Mouse (Mus musculus): ENCODE results near the gene Cdh12.
"Not testable (repeated sequence)": the region's sequence is repeated elsewhere in the genome, so short reads cannot be mapped to it uniquely, and the experiment has no call there.

Cdh12 gene

DNA sequence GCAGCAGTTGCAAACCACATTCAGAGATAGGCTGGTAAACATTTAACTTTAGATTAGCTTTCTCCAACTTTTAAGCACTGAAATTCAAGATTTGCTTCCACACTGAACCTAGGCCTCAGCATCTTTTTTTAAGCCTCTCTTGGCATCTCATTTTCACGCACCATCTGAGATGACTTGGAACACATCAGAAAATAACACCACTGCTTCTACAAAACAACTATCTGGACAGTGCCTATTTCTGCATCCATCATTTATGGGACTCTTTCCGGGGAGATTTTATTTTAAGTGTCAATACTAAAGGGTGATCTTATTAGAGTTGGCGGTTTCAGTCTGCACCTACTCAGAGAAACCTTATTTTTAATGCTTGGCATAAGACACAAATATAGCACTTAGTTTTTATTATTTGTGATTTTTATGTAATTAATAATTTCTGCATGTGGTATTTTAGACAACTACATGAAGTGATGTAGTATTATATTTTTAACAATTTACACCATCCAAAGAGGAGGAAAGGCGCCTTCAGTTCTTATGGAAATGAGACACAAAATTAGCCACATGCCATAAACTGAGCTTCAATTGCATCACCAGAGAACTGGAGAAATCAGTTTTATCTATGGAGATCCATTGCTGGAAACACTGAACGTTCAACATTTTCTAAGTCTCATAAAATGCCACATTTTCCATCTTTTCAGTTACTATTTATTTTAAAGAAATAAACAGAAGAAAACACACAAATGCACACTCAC lies 906.5 kb downstream of the Cdh12 start:
- in situ Hi-C loops (cut with MboI; ENCODE audit: unreplicated experiment in 2 of 2) = no loop called here

- in situ Hi-C loops (cut with MboI; ENCODE audit: unreplicated experiment in 2 of 2) = no loop called here
Observed at GRCm38 (mm10) chr15:21366366-21366765, 917.3 kb downstream of the Cdh12 start.

GRCm38 (mm10) chr15:21375460-21375859 lies 926.4 kb downstream of the Cdh12 start:
- in situ Hi-C loops (cut with MboI; ENCODE audit: unreplicated experiment in 2 of 2) = no loop called here

DNA sequence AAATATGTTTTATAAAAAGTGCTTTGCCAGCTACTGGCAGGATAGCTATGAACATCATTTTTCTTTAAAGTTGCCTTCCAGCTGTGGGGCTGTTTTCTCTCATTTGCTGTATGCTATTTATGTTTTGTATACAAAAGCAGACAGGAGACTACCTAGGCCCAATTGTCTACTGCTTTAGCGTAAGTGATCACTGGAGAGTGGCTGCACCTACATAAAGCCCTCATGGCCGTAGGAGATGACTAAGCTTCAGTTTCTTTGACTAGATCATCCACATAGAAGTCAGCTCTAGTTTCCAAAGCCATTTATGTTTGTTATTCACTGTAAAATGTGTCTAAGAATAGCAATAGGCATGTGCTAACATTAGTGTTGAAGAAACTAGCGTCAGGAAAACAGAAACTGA lies 926.8 kb downstream of the Cdh12 start:
- in situ Hi-C loops (cut with MboI; ENCODE audit: unreplicated experiment in 2 of 2) = no loop called here

DNA sequence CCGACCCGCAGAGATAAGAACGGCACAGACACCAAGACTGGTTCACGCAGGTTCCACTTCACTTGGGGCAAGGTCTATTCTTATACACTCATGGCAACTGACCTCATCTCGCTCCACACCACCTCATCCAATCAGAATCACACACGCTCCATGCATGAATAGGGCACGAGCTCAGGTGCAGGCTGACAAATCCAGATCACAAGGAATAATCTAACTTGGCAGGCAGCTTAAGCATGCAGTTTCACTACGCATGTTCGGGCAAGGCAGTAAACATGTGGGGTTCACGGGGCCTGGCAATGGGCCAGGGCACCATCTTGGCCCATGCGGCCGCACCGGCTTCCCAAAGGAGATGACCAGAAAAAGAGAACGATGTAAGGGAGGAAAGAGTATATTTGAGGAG lies 942.4 kb downstream of the Cdh12 start:
- in situ Hi-C loops (cut with MboI; ENCODE audit: unreplicated experiment in 2 of 2) = not testable (repeated sequence)

DNA sequence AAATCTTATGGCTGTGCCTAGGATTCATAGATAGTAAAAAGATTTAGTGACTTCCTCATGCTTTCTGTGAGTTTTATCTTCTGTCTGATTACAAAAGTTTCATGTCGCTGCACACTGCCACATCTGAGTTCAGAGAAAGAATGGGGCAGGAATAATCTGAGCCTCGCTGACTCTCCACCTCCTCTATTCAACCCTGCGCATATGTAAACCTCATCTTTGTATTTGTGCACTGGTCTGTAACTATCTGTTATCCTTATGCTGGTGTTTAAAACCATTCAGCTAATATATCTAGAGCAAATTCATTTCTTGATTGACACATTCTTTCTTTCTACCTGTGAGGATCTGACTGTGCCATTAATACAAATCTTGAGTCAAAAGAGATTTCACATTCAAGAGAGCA lies 944.0 kb downstream of the Cdh12 start:
- in situ Hi-C loops (cut with MboI; ENCODE audit: unreplicated experiment in 2 of 2) = no loop called here

DNA sequence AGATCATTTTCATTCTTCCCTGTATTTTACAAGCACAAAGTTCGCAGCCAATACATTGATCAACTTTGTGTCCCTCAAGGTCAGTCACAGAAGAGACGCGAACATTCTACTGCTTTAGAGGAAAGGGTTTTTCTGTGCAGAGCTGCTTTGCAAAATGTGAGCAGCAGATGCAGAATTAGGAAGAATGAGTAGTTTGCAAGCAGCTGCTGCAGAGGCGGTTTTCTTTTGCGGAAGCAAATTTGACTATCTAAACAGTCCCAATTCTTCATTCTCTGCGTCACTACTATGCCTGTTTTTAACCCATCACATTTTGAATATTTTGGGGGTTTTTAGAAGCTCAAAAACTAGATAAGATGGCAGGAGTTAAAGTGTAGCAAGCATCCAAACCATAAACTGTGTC lies 956.1 kb downstream of the Cdh12 start:
- in situ Hi-C loops (cut with MboI; ENCODE audit: unreplicated experiment in 2 of 2) = no loop called here

GRCm38 (mm10) chr15:21407324-21408044 lies 958.4 kb downstream of the Cdh12 start:
- in situ Hi-C loops (cut with MboI; ENCODE audit: unreplicated experiment in 2 of 2) = no loop called here

DNA sequence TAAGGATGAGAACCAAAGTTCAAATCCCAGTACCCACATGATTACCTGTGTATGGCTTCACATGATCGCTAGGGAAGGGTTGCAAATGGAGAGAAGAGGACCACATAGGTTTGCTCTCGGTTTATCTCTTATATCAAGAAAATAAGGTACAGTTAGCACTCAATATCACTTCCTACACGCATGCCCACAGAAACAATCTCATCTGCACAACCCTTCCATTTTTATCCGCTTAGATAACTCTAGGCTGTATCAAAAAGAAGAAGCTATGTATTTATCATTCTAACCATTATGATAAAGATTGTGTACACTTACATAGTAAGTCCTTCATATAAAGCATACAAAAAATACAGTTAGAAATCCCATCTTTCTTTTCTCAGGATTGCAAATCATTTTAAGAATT lies 988.3 kb downstream of the Cdh12 start:
- in situ Hi-C loops (cut with MboI; ENCODE audit: unreplicated experiment in 2 of 2) = no loop called here

DNA sequence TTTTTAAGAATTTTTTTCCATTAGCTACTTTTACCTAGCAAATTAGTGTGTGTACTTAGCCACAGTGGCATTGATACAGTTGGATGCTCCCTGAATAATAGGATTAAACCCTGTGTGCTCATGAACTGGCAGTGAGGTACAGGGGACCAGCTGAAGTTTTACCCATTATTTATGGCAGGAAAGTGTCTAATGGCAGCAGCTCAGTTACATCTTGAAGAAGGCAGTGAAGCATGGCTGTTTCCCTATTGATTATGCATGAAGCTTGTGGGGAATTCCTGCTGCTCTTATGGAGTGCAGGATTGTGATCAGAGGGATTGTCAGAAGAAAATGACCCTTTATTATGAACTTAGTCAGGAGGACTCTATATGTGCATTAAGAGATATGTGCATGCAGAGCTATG lies 988.9 kb downstream of the Cdh12 start:
- in situ Hi-C loops (cut with MboI; ENCODE audit: unreplicated experiment in 2 of 2) = no loop called here

- in situ Hi-C loops (cut with MboI; ENCODE audit: unreplicated experiment in 2 of 2) = no loop called here
Observed at GRCm38 (mm10) chr15:21458098-21458497, 1009.0 kb downstream of the Cdh12 start.

- in situ Hi-C loops (cut with MboI; ENCODE audit: unreplicated experiment in 2 of 2) = no loop called here
Observed at GRCm38 (mm10) chr15:21519355-21519869, 1070.3 kb downstream of the Cdh12 start.

DNA sequence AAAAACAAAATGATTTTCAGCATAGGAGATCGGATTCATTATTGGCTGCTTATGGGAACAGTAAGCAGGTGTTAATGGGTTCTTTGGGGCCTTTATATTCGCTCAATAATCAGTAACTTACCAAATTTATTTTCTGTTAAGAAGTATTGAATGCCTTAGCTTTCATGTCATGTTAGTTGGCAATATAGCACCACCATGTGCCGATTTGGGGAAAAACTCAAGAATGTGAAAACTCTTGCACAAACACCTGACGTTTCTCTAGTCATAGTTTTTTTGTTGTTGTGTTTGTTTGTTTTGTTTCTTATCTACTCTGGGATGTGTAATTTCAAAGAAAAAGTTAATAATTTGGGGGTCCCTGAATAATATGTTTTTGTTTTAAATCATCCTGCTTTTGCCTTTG lies 1081.7 kb downstream of the Cdh12 start:
- in situ Hi-C loops (cut with MboI; ENCODE audit: unreplicated experiment in 2 of 2) = no loop called here

DNA sequence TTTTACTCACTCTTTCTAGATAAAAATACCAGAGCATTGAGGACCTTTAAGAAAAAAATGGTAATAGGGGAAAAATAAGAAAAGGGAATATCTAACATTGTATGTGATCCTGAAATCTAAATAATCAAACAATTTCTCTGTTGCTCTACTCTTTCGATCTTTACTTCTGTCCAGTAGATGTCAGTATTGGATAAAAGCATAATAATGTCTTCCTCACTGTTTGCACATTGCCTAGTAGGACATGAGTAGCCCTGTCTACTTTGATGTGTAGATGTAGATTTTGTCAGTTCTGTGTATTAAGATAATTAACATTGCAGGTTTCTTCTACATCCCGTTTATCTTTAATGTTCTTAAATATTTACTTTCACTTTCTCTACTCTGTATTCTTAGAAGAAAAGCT lies 1087.8 kb downstream of the Cdh12 start:
- in situ Hi-C loops (cut with MboI; ENCODE audit: unreplicated experiment in 2 of 2) = no loop called here

DNA sequence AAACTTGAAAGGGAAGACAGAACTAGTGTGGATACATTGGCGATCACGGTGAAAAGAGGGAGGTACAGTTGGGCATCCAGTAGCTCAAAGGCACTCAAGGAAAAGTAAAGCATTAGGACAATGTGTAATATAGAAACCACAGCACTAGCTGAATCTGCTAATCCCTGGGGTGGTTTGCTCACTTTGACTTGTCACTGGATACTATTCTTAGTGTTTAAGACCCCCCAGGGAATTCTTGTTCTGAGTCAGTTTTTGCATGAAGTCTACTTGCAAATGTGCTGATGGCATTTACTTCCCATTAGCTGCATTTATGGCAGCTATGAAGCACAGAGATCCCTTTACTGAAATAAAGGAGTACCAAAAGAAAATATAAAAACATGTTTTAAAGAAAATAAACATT lies 1095.7 kb downstream of the Cdh12 start:
- in situ Hi-C loops (cut with MboI; ENCODE audit: unreplicated experiment in 2 of 2) = no loop called here

DNA sequence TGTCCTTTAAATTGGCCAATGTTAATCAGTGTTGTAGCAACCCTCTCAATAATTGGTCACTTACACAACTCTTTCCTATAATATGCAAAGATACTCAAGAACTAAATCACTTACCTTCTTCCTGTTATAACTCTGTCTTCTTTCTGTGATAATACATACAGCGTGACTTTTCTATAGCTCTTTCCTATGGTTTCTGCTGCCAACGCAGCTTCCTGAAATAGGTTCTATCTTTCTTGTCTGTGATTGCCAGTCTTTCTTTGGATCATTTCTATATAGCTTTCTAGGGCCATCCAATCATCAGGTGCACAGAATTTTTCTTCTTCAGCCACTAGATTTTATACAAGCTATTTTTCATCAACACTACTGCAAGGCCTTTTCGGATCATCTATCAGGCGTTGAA lies 1106.9 kb downstream of the Cdh12 start:
- in situ Hi-C loops (cut with MboI; ENCODE audit: unreplicated experiment in 2 of 2) = no loop called here

DNA sequence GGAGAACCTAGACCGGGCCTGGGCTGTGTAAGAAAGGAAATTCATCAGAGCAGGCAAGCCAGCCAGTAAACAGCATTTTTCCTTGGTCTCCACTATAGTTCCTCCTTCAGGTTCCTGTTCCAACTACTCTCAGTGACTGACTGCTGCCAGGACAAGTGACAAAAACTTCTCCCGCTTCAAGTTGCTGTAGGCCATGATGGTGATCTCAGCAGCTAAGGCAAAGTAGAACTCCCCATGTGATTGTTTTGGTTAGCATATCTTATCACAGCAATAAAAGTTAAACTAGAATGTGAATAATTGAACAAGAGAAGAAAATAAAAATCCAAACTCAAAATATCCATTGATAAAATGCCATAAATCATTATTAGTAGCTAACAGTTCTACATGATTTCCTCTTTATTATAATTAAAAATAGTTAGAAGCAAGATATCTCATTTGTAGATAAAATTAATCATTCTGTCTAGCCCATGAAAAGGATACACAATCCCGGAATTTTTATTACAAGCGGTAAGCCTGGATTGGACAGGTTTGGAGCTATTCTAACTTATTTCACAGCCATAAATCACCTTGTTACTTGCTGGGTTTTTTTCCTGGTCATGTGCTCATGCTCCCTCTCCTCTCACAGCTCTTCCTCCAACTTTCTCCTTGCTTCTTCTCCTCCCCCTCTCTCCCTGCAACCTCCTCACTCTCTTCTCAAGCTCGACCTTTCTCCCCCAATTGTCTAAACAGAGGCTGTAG lies 1117.4 kb downstream of the Cdh12 start:
- in situ Hi-C loops (cut with MboI; ENCODE audit: unreplicated experiment in 2 of 2) = no loop called here

GRCm38 (mm10) chr15:21604510-21604909 lies 1155.4 kb downstream of the Cdh12 start:
- in situ Hi-C loops (cut with MboI; ENCODE audit: unreplicated experiment in 2 of 2) = no loop called here

Data from v-Abl transformed pro-B cells (cell line).